Mouse (Mus musculus) testis, adult 2 months (tissue): ENCODE measurements at regions not wholly inside any gene's neighbourhood (a gene's known extent, or its start where the extent isn't known, plus 50 kb on each side); places are given as distances from the start of the nearest gene placed in this dataset.

Experiments used
- CTCF ChIP-seq: fragments of 200-500 bp; IDR thresholded peaks from 2 replicates; pipeline ENCODE4 v1.5.1; 2012; ENCODE audit warnings: low read depth, mild to moderate bottlenecking, inconsistent platforms, low read length, moderate library complexity; ENCODE audit not compliant: control insufficient read depth, insufficient read depth, insufficient replicate concordance
- POLR2A ChIP-seq: fragments of 200-500 bp; IDR thresholded peaks from 2 replicates; pipeline ENCODE4 v1.6.1; 2012; ENCODE audit warnings: low read depth, mild to moderate bottlenecking, inconsistent platforms, low read length, moderate library complexity; ENCODE audit not compliant: control insufficient read depth

GRCm38 (mm10) chr15:24407691-24408090, 1005.9 kb downstream of the Basp1 start:
- TF ChIP-seq CTCF = no peak
- no peak for TF ChIP-seq POLR2A
